Comparison of ENCODE assay signal across 18 mouse cellular contexts in the genomic region with DNA sequence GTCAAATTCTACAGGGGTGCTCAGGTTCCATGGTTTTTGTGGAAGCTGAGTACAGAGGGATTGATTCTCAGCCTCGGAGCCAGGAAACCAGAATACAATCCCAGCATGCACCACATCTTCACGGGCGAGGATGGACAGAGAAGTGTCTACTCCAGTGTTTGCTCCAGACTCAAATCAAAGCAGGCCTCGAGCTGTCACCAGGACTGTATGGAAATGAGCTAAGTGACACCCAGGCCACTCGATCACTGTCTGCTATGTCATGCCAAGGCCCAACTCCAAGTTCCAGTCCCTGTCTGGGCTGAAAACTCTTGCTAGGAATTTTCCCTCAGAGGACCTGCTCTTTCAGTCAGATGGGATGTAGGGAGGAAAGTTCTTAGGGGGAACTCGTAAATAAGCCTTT.
"Had no signal": no experiment of that assay in that cellular context is flagged by ENCODE, and none has a peak within 500 bp of the region (broad histone marks: within the 10 kb centered on the region; RNA-seq: fewer than 3 reads in every experiment).

No protein-coding gene starts in this region.

- H3K36me3 ChIP-seq: midbrain, embryonic 10.5 days; midbrain, embryonic 12.5 days; neural tube, embryonic 13.5 days; neural tube, embryonic 15.5 days had no signal

- DNase-seq: lung, adult 18-20 months; lung, embryonic 14.5 days; lung, postnatal 14 days; midbrain, embryonic 14.5 days; retina, postnatal 1 day; right cerebral cortex, adult 18-20 months; right cerebral cortex, postnatal 25 days; right cerebral cortex, postnatal 4 days; spleen, adult 18-20 months; thymus, adult 18-20 months; thymus, postnatal 14 days; thymus, postnatal 36 days had no signal

- H3K4me2 ChIP-seq: lung, embryonic 14.5 days; midbrain, embryonic 12.5 days; neural tube, embryonic 13.5 days; neural tube, embryonic 15.5 days had no signal

- H3K4me1 ChIP-seq: midbrain, embryonic 10.5 days; midbrain, embryonic 12.5 days; neural tube, embryonic 13.5 days had no signal

- H3K9ac ChIP-seq: lung, embryonic 14.5 days; midbrain, embryonic 12.5 days; neural tube, embryonic 13.5 days; neural tube, embryonic 15.5 days had no signal

- H3K4me3 ChIP-seq: midbrain, embryonic 10.5 days; midbrain, embryonic 12.5 days; myocyte; neural tube, embryonic 13.5 days; neural tube, embryonic 15.5 days had no signal

- H3K9me3 ChIP-seq: midbrain, embryonic 10.5 days; midbrain, embryonic 12.5 days; neural tube, embryonic 13.5 days; neural tube, embryonic 15.5 days had no signal

- H3K27me3 ChIP-seq: midbrain, embryonic 12.5 days; neural tube, embryonic 13.5 days; neural tube, embryonic 15.5 days had no signal

- ATAC-seq: midbrain, embryonic 16.5 days had no signal

- H3K27ac ChIP-seq: midbrain, embryonic 10.5 days; midbrain, embryonic 12.5 days; neural tube, embryonic 13.5 days; neural tube, embryonic 15.5 days had no signal
